Mouse (Mus musculus): ENCODE results near the gene Nr1h2. TPM values are rescaled to one million over a fixed set of nuclear protein-coding genes. Genes with fewer than 3 reads are reported as not detected.

Nr1h2 gene
- total RNA-seq, 2 experiments from 2014 or later: 58.3 to 67.3 TPM

DNA sequence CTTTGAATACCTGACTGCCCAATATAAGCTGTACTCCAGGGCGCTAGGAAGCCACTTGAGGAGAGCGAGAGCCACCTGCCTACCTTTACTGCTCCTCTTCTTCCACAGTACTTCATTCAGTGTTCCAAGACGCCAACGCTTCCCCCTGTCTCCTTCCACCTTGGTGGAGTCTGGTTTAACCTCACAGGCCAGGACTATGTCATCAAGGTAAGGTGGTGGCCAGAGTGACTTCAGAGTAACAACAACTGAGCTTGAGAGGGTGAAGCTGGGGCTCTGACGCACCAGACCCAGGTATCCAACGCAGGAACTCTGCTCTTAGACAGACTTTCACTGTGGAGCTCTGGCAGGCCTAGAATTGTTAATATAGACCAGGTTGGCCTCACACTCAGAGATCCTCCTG is 31.9 kb upstream of the Nr1h2 start:
- no peak for DNase-seq (ENCODE audit: low spot score in 2 of 2)

DNA sequence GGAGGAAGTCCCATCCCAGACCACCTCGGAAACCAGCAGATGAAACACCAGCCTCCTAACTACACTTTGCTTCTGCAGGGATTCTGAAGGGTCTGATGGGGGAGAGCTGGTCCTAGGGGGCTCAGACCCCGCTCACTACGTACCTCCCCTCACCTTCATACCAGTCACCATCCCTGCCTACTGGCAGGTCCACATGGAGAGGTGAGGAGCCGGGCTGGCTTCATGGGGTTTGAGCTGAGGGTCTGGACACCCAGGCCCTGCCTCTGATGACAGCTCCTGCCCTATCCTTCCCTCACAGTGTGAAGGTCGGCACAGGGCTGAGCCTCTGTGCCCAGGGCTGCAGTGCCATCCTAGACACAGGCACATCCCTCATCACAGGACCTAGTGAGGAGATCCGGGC is 31.2 kb upstream of the Nr1h2 start:
- no peak for DNase-seq (ENCODE audit: low spot score in 2 of 2)

DNA sequence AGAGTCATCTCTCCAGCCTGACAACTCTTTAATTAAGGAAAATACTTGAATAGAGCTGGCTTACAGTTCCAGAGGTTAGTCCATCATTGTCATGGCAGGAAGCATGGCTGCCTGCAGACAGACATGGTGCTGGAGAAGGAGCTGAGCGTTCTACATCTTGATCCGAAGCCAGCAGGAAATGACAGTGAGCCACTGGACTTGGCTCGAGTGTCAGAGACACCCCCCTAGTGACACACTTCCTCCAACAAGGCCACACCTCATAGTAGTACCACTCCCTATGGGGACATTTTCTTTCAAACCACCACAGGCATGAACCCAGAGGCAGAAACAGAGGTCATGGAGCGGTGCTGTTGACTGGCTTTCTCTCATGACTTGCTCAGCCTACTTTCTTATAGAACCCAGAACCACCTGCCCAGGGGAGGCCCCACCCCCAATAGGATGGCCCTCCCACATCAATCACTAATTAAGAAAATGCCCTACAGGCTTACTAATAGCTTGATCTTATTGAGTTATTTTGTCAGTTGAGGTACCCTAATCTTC is 30.6 kb upstream of the Nr1h2 start:
- DNase-seq (ENCODE audit: low spot score in 2 of 2): no peak

DNA sequence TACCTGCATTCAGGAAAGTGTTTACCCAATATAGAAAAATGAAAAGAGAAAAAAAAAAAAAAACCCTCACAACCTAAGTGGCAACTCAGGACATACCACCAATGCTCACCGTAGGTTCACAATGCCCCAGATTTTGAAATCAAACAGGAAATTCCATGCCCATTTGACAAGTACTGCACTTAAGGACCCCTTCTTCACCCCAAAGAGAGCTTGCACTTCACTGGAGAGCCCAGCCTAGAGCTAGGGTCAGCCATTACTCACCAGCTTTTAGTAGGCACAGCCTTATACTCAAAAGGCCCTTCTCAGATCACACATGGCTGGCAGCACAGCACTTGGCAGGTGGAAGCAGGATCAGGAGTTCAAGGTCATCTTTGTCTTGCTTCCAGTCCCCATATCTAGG is 29.4 kb upstream of the Nr1h2 start:
- DNase-seq (ENCODE audit: low spot score in 2 of 2): no peak

DNA sequence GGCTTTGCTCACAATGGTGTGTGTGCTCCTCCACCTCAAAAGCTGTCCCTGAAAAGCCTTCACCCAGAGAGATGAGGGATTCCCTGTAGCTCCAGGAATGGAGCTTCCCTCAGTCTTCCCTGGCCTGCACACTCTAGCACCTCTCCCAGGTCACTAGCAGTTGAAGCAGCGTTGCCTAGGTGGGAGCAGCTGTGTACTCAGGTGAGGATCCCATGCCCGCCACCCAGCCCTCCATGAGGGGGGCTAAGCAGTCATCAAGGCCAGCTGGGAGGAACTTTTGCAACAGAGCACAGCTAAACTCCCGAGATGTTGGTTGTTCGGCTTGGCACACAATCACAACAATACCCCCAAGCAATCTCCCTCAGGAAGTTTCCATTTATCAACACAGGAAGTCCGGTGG is 29.0 kb upstream of the Nr1h2 start:
- DNase-seq (ENCODE audit: low spot score in 2 of 2): no peak

DNA sequence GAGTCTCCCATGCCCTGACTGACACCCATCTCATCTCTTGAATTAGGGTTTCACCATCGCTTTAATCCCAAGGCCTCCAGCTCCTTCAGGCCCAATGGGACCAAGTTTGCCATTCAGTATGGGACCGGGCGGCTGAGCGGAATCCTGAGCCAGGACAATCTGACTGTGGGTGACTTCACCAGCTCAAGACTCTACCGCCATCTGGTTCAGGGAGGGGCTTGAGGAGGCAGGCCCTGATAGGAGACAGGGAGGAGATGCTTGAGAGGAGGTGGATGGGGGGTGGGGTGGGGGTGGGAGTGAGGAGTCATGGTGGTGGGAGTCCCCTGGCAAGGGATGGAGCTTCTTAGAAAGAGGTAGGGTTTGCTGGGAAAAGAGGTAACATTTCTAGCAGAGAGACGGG is 27.9 kb upstream of the Nr1h2 start:
- DNase-seq (ENCODE audit: low spot score in 2 of 2): no peak

DNA sequence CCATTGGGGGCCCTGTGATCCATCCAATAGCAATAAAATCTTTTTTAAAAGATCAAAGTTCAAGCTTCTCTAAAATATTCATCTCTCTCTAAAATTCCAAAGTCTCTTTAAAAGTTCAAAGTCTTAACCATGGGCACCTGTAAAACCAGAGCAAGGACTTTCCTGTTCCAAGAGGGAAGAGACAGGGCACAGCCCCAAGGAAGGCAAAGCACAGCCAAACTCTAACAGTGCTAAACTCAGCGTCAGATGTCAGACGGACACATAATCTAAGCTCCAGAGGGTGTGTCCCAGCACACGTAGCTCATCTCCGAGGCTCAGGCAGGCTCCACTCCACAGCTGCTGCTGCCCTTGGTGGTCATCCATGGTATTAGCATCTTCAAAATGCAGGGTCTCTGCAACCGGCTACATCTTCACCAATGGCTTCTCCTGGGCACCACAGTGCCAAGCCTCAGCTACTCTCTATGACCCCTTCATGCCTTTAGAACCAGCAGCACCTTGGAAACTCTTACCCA is 22.6 kb upstream of the Nr1h2 start:
- no peak for DNase-seq (ENCODE audit: low spot score in 2 of 2)

DNA sequence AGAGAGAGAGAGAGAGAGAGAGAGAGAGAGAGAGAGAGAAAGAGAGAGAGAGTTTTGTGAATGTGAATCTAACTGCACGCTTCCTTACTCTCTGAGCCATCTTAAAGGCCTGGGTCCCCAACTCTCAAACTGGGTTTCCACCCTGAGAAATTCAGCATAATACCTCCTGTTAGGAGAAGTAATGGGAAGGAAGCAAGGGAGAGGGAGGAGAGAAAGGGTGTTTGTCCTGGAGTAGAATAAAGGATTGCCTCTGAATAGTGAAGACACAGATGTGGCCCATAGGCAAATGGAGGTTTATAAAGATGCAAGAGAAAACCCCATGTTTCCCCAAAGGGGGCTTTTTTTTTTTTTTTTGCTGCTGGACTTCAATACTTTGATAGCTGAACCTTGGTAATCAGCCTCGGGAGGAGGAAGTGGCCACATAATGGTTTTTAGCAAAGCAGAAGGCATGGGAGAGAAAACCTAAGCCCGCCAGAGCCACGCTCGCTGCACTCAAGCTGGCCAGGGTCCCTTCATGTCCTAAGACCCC is 19.3 kb upstream of the Nr1h2 start:
- no peak for DNase-seq (ENCODE audit: low spot score in 2 of 2)

DNA sequence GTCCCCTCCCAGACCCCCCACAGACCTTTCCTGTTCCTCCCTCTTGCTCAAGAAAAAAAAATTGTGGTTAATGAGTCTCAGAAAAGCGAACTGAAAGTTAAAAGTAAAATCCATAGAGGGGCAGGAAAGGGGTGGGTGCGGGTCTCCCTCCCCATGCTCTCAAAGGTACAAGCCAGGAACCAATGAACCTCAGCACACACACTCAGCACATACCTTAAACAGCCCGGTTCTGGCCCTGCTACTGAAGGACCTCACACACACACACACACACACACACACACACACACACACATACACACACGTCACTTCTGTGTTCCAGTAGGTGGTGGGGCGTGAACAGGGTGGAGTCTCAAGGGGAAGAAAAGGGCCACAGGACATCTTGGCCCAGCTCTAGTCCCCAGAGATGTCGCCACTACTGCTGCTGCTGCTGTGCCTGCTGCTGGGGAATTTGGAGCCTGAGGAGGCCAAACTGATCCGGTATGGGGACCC is 18.5 kb upstream of the Nr1h2 start, which contains the start of gene Napsa:
Gene Napsa, plus strand, starts transcription at position 168 of the 489 bp plus-strand sequence.
- no peak for DNase-seq (ENCODE audit: low spot score in 2 of 2)

DNA sequence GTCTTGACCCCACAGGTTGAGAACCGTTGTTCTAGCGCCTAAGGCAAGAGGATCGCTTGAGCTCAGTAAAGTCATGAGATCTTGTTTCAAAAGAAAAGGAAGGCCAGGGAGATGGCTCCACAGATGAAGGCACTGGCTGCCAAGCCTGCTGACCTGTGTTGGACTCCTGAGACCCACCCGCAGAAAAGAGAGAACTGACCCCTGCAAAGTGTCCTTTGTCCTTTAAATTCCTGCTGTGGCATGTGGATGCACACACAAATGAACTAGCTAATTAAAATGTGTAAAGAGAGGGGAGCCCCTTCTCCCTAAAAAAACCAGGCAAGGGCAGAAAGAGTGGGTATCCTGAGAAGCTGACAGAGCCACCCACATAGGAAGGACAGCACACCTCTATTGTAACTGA is 18.1 kb upstream of the Nr1h2 start:
- DNase-seq (ENCODE audit: low spot score in 2 of 2): no peak

DNA sequence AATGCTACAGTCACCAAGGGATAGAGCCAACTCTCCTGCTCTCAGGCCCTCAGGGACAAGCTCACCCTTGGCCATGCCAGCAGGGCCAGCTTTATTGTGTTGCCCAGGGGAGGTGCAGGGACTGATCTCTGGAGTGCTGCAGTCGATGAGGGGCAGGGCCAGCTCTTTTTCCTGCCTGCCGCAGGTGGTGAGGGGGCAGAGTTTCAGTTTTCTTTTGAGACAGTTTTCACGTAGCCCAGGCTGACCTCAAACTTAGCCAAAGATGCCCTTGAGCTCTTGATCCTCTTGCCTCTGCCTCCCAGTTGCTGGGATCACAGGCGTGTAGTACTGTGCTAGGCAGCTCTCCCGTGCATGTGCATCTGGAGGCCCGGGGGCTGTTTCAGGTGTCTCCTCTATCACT is 17.2 kb upstream of the Nr1h2 start:
- DNase-seq (ENCODE audit: low spot score in 2 of 2): no peak

DNA sequence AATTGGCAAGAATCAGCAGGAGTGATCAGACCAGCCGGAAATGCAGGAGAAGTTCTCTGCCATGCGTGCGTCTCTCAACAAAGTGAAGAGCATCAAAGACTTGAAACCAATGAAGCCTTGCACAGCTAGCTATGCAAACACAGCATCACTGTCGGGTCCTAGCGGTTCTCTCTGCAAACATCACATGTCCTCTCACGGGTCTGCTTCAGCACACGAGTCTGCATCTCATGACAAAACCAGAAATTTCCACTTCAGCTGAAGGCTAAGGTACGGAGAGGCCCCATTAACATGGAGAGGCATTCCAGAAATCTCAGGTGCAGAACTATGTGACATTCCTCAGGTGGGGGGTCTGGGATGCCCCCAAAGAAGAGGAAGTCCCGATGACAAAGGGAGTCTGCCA is 15.1 kb upstream of the Nr1h2 start:
- no peak for DNase-seq (ENCODE audit: low spot score in 2 of 2)

DNA sequence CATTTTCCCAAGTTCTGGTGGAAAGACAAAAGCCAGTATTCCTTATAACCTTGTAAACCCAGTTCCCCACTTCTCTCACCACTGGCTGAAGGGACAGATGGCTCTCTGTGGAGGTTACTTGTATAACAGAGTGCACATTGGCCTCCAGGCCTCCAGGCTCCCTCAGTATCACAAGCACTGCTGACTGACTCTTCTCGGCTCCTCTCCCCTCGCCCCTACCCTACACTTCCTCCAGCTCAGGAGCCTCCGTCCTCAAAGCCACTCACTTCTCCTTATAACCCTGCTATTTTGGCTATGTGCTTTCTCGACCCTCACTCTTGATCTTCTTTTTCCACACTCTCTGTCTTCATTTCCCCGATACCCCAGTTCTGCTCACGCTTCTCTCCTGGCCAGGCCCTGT is 11.7 kb upstream of the Nr1h2 start:
- DNase-seq (ENCODE audit: low spot score in 2 of 2): no peak

DNA sequence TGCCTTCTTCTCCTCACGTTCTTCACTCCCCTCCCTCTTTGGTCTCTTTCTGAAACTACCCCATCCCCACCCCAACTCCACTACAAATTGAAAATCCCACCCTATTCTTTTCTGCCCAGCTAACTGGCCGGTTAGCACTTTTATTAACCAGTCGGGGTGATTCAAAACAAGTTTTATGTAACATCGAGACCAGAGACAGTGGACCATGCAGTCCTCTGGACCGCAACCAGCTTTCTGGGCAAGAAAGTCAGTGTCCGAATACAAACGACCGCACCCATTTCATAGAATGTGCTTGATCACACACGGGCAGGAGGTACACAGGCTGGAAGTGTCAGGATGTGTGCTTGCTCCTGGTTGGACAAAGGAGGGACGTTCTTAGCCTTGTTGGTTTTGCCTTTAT is 10.7 kb upstream of the Nr1h2 start:
- DNase-seq (ENCODE audit: low spot score in 2 of 2): no peak

DNA sequence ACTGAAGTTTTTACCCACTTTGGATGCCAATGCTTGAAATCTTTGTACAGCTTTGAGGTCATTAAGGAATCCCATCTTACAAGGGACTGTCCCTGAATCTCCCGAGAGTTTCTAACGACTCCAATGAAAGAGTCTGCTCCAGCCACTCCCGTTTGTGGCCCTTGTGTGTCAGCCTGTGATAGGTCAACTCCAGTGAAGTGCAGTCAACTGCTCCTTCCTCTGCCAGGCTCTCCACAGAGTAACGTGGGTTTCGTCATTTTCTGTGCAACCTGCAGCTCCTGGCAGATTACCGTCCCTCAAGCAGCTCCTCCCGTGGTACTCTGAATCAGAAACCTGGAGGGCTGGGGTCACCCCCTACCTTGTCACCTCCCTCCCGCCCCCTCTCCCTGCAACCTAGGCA is 9.5 kb upstream of the Nr1h2 start:
- no peak for DNase-seq (ENCODE audit: low spot score in 2 of 2)

DNA sequence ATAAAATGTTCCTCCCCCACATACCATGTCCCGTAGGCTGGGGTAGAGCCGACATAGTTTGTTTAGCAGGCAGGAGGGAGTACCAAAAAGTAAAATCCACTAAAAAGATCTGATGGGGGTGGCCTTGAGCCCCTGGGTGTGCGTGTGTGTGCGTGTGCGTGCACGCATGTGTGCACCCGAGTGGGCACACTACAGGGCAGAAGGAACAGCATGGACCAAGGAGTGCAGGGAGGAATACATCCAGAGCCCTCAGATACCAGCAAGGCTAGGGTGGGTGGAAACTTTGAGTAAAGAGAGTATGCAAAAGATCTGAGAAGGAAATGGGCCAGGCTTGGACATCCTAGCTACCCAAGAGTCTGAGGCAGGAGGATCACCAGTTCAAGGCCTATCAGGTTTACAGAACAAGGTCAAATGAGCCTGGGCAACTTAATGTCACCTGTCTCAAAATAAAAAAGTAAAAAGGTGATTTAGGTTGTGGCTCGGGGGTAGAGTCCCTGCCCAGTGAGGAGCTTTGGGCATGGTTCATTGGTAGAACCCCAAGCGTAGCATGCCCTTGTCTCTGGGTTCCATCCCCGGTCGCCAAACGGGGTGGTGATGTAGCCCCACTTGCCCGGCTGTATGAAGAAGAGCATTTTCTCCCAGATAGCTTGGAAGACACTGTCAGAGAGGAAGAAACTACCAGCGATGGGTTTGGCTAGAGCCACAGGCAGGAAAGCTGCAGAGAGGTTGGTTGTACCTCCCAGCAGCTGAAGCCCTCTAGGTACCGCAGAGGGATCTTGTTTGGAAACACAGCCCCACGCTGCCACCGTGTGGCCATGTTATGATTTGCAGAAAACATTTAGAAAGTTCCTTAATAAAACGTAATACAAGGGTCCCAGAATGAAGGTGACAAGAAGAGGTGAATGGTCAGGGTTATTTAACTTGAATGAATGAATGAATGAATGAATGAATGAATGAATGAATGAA is 7.0 kb upstream of the Nr1h2 start:
- peak; percentile 86 for DNase-seq (ENCODE audit: low spot score in 2 of 2)

DNA sequence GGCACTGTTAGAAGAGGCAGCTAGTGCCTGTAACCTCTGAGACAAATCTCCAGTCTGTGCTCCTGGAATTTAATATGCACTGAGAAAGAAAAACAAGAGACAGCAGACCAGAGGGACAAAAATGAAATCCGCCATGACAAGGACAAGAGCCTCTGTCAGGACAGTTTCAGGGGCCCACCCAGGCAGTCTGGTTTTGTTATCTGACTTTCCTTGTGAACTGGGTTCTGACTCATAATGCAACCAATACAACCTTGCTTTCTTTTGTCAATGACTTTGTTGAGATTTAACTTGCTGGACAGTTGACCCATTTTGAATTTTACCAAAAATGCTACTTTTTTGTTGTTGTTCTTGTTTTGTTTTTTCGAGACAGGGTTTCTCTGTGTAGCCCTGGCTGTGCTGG is 3.9 kb upstream of the Nr1h2 start:
- no peak for DNase-seq (ENCODE audit: low spot score in 2 of 2)

DNA sequence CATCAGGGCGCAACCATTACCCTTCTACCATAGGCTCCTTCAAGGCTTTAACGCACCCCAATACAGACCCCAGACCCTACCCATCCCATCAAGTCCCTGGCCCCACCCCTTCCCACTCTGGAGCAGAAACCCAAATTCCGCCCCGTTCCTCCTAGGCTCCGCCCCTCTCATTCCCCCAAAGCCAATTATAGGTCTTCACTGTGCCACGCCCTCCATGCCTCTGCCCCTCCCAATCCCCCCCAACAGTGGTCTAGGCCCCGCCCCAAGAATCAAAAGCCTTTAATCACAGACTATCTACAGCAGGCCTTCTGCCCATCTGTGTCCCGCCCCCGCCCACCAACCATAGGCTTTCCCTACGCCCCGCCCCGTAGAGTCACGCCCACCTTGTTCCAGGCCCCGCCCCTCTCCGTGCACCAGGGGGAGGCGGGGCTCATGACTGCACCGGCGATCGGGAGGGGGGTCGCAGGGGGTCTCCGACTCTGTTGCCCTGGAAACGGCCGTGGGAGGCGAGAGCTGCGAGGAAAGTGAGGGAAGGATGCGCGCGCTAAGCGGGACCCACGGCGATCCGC is 471 bp downstream of the Nr1h2 start:
- DNase-seq (ENCODE audit: low spot score in 2 of 2): peak; percentile 78 to 83

DNA sequence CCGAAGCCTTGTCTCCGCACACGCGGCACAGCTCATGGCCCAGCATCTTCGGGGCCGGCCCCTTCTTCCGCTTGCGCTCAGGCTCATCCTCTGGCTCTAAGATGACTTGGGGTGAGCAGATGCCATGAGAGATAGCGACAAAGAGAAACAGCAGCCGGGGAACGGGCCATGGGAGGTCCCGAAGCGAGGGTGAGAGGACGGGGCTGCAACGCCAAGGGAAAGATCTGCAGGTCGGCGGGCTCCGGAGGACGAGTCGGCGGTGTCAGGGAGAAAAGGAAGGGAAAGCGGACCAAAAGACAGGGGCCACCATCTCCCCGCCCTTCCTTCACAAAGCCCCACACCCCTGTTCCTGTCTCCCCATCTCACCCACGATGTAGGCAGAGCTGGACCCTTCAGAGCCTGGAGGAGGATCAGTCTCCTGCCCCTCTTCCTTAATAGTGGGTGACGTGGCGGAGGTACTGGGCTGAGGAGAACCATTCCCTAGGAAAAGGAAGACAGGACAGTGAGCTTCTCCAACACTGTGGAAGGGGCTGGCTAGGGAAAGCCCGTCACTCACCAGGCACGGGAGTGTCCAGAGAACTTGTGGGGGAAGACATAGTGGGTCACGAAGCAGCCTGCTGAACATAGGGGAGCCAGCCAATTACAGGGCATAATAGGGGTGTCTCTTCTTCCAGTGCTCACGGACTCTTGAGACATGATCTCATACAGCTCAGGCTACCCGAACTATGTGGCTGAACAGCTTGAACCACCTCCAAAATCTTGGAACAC is 1.4 kb downstream of the Nr1h2 start:
- DNase-seq (ENCODE audit: low spot score in 2 of 2): no peak

DNA sequence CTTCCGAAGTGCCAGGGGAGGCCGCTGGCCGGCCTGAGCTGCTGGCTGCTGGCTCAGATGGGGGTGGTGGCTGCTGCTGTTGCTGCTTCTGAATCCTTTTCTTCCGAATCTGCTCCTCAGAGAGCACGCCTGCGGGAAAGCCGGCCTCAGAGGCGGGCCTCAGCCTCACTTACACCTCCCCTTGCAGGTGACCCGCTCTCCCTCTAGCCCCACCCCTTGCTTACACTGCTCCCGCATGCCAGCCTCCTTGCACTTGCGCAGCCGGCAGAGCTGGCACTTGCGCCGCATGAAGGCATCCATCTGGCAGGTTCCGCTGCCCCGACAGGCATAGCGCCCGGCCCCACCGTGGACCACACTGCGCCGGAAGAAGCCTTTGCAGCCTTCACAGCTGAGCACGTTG is 2.0 kb downstream of the Nr1h2 start:
- DNase-seq (ENCODE audit: low spot score in 2 of 2): peak in 1 of 2 experiments; percentile 41

DNA sequence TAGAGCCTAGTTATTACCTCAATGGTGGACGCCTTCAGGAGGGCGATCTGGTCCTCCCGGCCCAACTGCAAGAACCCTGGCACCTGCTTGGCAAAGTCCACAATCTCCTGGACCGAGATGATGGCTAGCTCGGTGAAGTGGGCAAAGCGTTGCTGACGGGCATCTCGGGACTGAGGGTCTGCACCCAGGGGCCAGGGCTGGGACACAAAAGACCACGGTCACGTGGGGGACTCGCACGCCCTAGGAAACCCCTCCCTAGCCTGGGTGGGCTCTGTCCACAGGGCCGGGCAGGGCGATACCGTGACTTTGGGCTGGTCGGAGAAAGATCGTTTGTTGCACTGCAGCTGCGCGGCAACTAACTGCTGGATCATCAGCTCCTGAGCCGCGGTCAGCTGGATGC is 2.5 kb downstream of the Nr1h2 start:
- no peak for DNase-seq (ENCODE audit: low spot score in 2 of 2)
